Mouse (Mus musculus) megakaryocyte-erythroid progenitor cell, adult 5-6 weeks (primary cell): Measurements from ENCODE around the gene Ccs. TPM values are rescaled to one million over a fixed set of nuclear protein-coding genes. Genes with fewer than 3 reads are reported as not detected.

ENCODE experiments used
- ATAC-seq: replicated peaks from 2 replicates; pipeline ENCODE4 v1.8.0; 2016; ENCODE audit warnings: mild to moderate bottlenecking, inconsistent platforms; ENCODE audit not compliant: severe bottlenecking, poor library complexity, low FRiP score, low TSS enrichment
- total RNA-seq, 2 experiments: library from RNA; stranded (forward) in 1 of 2; stranded (reverse) in 1 of 2; fragments of 200-1000, 215-1000 nt in 1 of 2; fragments of >200 nt in 1 of 2; fragmentation: Nextera tagmentation in 1 of 2; gene quantifications; 2 replicates each; pipeline ENCODE4 v1.2.3; 2014 to 2017

Gene Ccs
- total RNA-seq, 2 experiments from 2014 or later = 59.0 to 81.3 TPM

DNA sequence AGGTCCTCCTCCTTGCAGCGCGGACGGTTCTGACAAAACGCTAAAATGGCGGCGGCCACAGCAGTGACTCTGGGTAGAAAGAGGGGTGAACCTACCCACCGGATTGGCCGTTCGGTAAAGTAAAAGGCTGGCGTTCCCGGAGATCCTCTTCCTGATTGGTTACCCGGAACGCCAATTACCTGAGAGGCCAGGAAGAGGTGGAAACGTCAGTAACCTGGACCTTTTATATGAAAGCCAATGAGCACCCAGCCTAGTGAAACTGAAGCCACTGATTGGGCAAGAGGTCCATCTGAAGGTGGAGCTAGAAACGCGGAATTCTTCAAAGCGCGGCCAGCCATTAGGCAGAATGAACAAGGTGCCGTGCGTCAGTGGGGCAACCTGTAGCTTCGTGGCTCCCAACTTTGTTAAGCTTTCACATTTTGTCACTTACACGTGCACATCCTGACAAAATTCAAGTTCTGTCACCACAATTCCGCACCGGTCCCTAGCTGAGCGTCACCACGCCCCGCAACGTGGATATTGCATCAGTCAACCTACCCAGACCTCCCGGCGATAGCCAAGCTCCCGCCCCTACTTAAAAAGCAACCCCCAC, 45.2 kb downstream of the Ccs start, which contains the start of gene Rbm4:
TSS of gene Rbm4 (minus strand) at position 71 of the 592 bp plus-strand sequence.
- ATAC-seq = peak; percentile 99

DNA sequence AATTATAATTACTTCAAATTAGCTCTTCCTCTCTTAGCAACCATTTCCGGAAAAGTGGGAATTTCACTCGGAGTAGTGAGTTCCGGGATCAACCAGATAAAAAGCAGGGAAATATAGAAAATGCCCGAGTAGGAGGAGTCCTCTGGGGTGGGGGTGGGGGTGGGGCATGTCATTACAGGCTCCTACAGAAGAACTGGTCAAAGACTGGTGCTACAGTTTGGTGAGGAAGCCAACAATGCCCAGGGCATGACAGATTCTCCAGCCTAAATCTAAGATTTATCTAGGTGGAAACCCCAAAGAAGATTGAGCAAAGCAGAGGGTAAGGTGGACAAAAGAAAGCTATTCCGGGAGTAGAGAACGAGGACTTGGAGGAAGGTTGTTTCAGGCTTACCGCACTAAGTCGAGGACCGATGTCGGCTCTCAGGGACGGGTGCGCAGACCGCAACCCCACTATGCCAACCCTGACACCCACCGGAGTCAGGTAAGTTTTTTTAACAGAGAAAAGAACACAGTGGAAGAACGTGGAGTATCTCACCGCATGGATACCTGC, 45.8 kb downstream of the Ccs start:
- ATAC-seq = peak; percentile 19

DNA sequence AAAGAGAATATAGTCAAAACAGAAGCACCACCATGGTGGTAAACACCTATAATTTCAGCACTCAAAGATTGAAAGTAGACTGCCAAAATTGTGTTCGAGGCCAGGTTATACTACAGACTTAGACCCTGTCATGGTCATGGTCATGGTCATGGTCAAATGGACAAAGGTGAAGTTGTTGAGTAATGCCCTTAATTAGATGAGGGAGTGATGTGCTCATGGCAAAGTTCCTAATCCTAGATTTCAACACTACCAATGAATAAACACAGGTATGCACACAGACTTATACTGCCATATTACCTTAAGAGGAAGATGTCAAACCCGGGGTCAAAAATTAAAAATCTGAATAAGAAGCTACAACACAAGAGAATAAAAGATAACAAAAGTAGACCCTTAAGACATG, 52.8 kb downstream of the Ccs start:
- ATAC-seq = no peak

DNA sequence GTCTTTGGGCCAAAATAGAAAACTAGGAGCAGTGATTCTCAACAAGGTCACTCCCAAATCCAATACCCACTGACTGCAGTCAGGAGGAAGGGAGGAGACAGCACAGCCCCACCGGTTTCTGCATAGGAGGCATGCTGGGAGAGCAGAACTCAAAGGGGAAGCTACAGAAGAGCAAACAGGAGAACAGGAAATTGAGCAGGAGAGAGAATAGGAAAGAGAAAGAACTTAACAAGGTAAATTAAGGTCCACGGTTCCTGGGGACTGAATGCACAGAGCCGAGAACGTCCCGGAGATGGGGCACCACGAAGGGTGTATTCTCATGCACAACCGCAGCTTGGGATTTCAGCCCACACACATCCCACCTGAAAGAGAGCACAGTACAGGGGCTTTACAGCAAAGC, 53.9 kb downstream of the Ccs start:
- ATAC-seq = no peak

DNA sequence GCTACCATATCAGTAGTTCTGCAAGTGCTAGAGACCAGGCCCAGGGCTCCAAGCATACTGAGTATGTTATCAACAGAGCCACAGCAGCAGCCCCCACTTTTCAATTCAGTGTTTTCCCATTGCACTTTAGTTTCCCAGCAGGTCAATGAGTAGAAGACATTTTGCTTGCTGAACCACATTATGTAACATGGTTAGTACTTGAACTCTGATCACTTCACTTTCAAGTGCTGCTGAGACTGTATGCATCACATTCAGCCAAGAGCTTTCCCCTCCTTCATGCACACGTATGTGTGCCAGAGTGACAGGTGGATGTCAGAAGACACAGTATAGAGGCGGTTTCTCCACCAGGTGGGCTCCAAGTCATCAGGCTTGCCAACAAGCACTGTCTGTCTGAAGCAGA, 56.2 kb downstream of the Ccs start:
- ATAC-seq = no peak

Other genes with a start within 250 kb of the Ccs start
- gene Lrfn4, start 223.7 kb downstream of the Ccs start, total RNA-seq (2014; fragmentation: Nextera tagmentation) = 0.92 and 2.6 TPM in 2 replicates
- gene Lrfn4, start 223.7 kb downstream of the Ccs start, total RNA-seq (2017) = 1.1 and 2.4 TPM in 2 replicates
- gene Rce1, start 213.7 kb downstream of the Ccs start, total RNA-seq (2014; fragmentation: Nextera tagmentation) = 23.0 and 38.5 TPM in 2 replicates
- gene Rce1, start 213.7 kb downstream of the Ccs start, total RNA-seq (2017) = 14.6 and 26.0 TPM in 2 replicates
- 1.3 and 3.5 TPM in 2 replicates for gene Gm960, start 140.7 kb downstream of the Ccs start, total RNA-seq (2014; fragmentation: Nextera tagmentation)
- 2.4 TPM in 1 of 2 replicates, not detected in the other for gene Gm960, start 140.7 kb downstream of the Ccs start, total RNA-seq (2017)
- not detected in 2 replicates for gene Sptbn2, start 128.2 kb downstream of the Ccs start, total RNA-seq (2014; fragmentation: Nextera tagmentation)
- gene Sptbn2, start 128.2 kb downstream of the Ccs start, total RNA-seq (2017) = not detected in 2 replicates
- gene Rbm4b, start 82.8 kb downstream of the Ccs start, total RNA-seq (2014; fragmentation: Nextera tagmentation) = 5.0 and 11.3 TPM in 2 replicates
- 9.9 and 19.2 TPM in 2 replicates for gene Rbm4b, start 82.8 kb downstream of the Ccs start, total RNA-seq (2017)
- gene Rbm4, start 45.4 kb downstream of the Ccs start, total RNA-seq (2014; fragmentation: Nextera tagmentation) = 51.9 and 59.4 TPM in 2 replicates
- 68.6 and 75.3 TPM in 2 replicates for gene Rbm4, start 45.4 kb downstream of the Ccs start, total RNA-seq (2017)
- 29.3 and 59.5 TPM in 2 replicates for gene Gm21992, start 27.7 kb downstream of the Ccs start, total RNA-seq (2014; fragmentation: Nextera tagmentation)
- gene Gm21992, start 27.7 kb downstream of the Ccs start, total RNA-seq (2017) = 15.8 and 17.3 TPM in 2 replicates
- 74.2 and 76.1 TPM in 2 replicates for gene Rbm14, start 27.7 kb downstream of the Ccs start, total RNA-seq (2014; fragmentation: Nextera tagmentation)
- 16.6 and 29.1 TPM in 2 replicates for gene Rbm14, start 27.7 kb downstream of the Ccs start, total RNA-seq (2017)
- not detected in 2 replicates for gene Ccdc87, start within 50 bp of the Ccs start, total RNA-seq (2014; fragmentation: Nextera tagmentation)
- not detected in 2 replicates for gene Ccdc87, start within 50 bp of the Ccs start, total RNA-seq (2017)
- gene Ctsf, start 15.8 kb upstream of the Ccs start, total RNA-seq (2014; fragmentation: Nextera tagmentation) = 1.3 and 2.9 TPM in 2 replicates
- gene Ctsf, start 15.8 kb upstream of the Ccs start, total RNA-seq (2017) = 2.7 and 7.5 TPM in 2 replicates
- gene Actn3, start 38.6 kb upstream of the Ccs start, total RNA-seq (2014; fragmentation: Nextera tagmentation) = 2.2 and 4.0 TPM in 2 replicates
- gene Actn3, start 38.6 kb upstream of the Ccs start, total RNA-seq (2017) = 1.0 TPM in 1 of 2 replicates, not detected in the other
- 16.5 and 20.3 TPM in 2 replicates for gene Zdhhc24, start 39.3 kb upstream of the Ccs start, total RNA-seq (2014; fragmentation: Nextera tagmentation)
- 8.8 and 13.2 TPM in 2 replicates for gene Zdhhc24, start 39.3 kb upstream of the Ccs start, total RNA-seq (2017)
- gene Bbs1, start 67.3 kb upstream of the Ccs start, total RNA-seq (2014; fragmentation: Nextera tagmentation) = 1.5 and 2.5 TPM in 2 replicates
- 0.65 TPM in 1 of 2 replicates, not detected in the other for gene Bbs1, start 67.3 kb upstream of the Ccs start, total RNA-seq (2017)
- gene Dpp3, start 89.0 kb upstream of the Ccs start, total RNA-seq (2014; fragmentation: Nextera tagmentation) = 53.8 and 62.2 TPM in 2 replicates
- gene Dpp3, start 89.0 kb upstream of the Ccs start, total RNA-seq (2017) = 40.7 and 51.4 TPM in 2 replicates
- gene Peli3, start 103.8 kb upstream of the Ccs start, total RNA-seq (2014; fragmentation: Nextera tagmentation) = 1.1 TPM in 1 of 2 replicates, not detected in the other
- gene Peli3, start 103.8 kb upstream of the Ccs start, total RNA-seq (2017) = not detected in 2 replicates
- 58.5 and 60.3 TPM in 2 replicates for gene Mrpl11, start 122.8 kb upstream of the Ccs start, total RNA-seq (2014; fragmentation: Nextera tagmentation)
- 41.4 and 91.0 TPM in 2 replicates for gene Mrpl11, start 122.8 kb upstream of the Ccs start, total RNA-seq (2017)
- not detected in 2 replicates for gene Npas4, start 151.0 kb upstream of the Ccs start, total RNA-seq (2014; fragmentation: Nextera tagmentation)
- not detected in 2 replicates for gene Npas4, start 151.0 kb upstream of the Ccs start, total RNA-seq (2017)
- gene Slc29a2, start 184.5 kb upstream of the Ccs start, total RNA-seq (2014; fragmentation: Nextera tagmentation) = 9.7 and 14.2 TPM in 2 replicates
- 1.5 and 4.4 TPM in 2 replicates for gene Slc29a2, start 184.5 kb upstream of the Ccs start, total RNA-seq (2017)
- not detected in 2 replicates for gene B4gat1, start 199.5 kb upstream of the Ccs start, total RNA-seq (2014; fragmentation: Nextera tagmentation)
- 1.5 TPM in 1 of 2 replicates, not detected in the other for gene B4gat1, start 199.5 kb upstream of the Ccs start, total RNA-seq (2017)
- 2.0 and 3.3 TPM in 2 replicates for gene AC124502.3, start 199.6 kb upstream of the Ccs start, total RNA-seq (2014; fragmentation: Nextera tagmentation)
- 1.8 and 4.2 TPM in 2 replicates for gene AC124502.3, start 199.6 kb upstream of the Ccs start, total RNA-seq (2017)
- gene Brms1, start 202.0 kb upstream of the Ccs start, total RNA-seq (2014; fragmentation: Nextera tagmentation) = 25.3 and 37.1 TPM in 2 replicates
- 30.3 and 36.7 TPM in 2 replicates for gene Brms1, start 202.0 kb upstream of the Ccs start, total RNA-seq (2017)
- gene Rin1, start 211.1 kb upstream of the Ccs start, total RNA-seq (2014; fragmentation: Nextera tagmentation) = 0.89 and 1.3 TPM in 2 replicates
- gene Rin1, start 211.1 kb upstream of the Ccs start, total RNA-seq (2017) = 0.66 TPM in 1 of 2 replicates, not detected in the other
- 3.2 and 3.3 TPM in 2 replicates for gene Cd248, start 228.7 kb upstream of the Ccs start, total RNA-seq (2014; fragmentation: Nextera tagmentation)
- gene Cd248, start 228.7 kb upstream of the Ccs start, total RNA-seq (2017) = 0.27 and 4.1 TPM in 2 replicates
- 1.2 TPM in 1 of 2 replicates, not detected in the other for gene Tmem151a, start 246.2 kb upstream of the Ccs start, total RNA-seq (2014; fragmentation: Nextera tagmentation)
- gene Tmem151a, start 246.2 kb upstream of the Ccs start, total RNA-seq (2017) = not detected in 2 replicates
- 38.6 and 43.4 TPM in 2 replicates for gene Yif1a, start 249.2 kb upstream of the Ccs start, total RNA-seq (2014; fragmentation: Nextera tagmentation)
- 7.5 and 13.6 TPM in 2 replicates for gene Yif1a, start 249.2 kb upstream of the Ccs start, total RNA-seq (2017)